Mouse (Mus musculus) right cerebral cortex, postnatal 14 days (tissue): ENCODE measurements around the gene Cdk4.

ENCODE experiments used
- DNase-seq: peaks from one replicate; pipeline ENCODE4 v3.0.0; 2022

Gene Cdk4

GRCm38 (mm10) chr10:127101151-127101550, 37.8 kb downstream of the Cdk4 start:
- no peak for DNase-seq

GRCm38 (mm10) chr10:127103631-127104030, 40.3 kb downstream of the Cdk4 start:
- DNase-seq: no peak

- DNase-seq: no peak
Measured at GRCm38 (mm10) chr10:127107563-127108261, 44.4 kb downstream of the Cdk4 start.

- DNase-seq: no peak
Measured at GRCm38 (mm10) chr10:127108262-127108583, 44.9 kb downstream of the Cdk4 start.

GRCm38 (mm10) chr10:127111001-127111887, 47.9 kb downstream of the Cdk4 start:
- DNase-seq: peak; percentile 15

GRCm38 (mm10) chr10:127114408-127114807, 51.1 kb downstream of the Cdk4 start:
- no peak for DNase-seq

GRCm38 (mm10) chr10:127115068-127115467, 51.7 kb downstream of the Cdk4 start:
- DNase-seq: no peak
